Comparison of ENCODE assay signal across 8 mouse cellular contexts in genomic region chr2:165993173-165993900, GRCm38 (mm10). TPM values are rescaled to one million over a fixed set of nuclear protein-coding genes. Genes with fewer than 3 reads are reported as not detected.
DNase-seq lines count a peak whose midpoint lies in the region; ATAC-seq and TF ChIP-seq lines count a peak whose summit lies in the region.

No protein-coding gene starts in this region.

- in situ Hi-C loops in ES-E14 (cut with MboI; ENCODE audit: low sequenced_read_pairs in 2 of 2, unreplicated experiment in 2 of 2): no loop called here

- peak overlapping the region; percentile 95 for H3K9ac ChIP-seq in kidney, embryonic 16.5 days (replicated peaks; ENCODE audit: low read length)
- H3K9ac ChIP-seq in ES-E14 (ENCODE audit: insufficient read depth, low read depth, low read length, poor library complexity, severe bottlenecking): peak overlapping the region; percentile 93
- H3K9ac ChIP-seq in hindbrain, embryonic 15.5 days: peak overlapping the region; percentile 90

- under 1% methylated on average over 35 of the region's 35 CpGs for WGBS in kidney, embryonic 16.5 days
- WGBS in embryonic facial prominence, embryonic 10.5 days: 3% methylated on average over 35 of the region's 35 CpGs
- 3% methylated on average over 35 of the region's 35 CpGs for WGBS in hindbrain, embryonic 15.5 days

- no peak for ATAC-seq in kidney, embryonic 16.5 days (ENCODE audit: low FRiP score, low TSS enrichment)
- peak; percentile 75 for ATAC-seq in hindbrain, embryonic 15.5 days (ENCODE audit: low FRiP score, low read depth)

- no peaks in the 10 kb centered on the region for H3K36me3 ChIP-seq in kidney, embryonic 16.5 days (ENCODE audit: insufficient read depth, low read length)
- H3K36me3 ChIP-seq in ES-E14 (ENCODE audit: control insufficient read depth, insufficient read depth, low read length, poor library complexity, severe bottlenecking): no peaks in the 10 kb centered on the region; the same call in 1 of the 2 replicates
- peaks cover 6% of the 10 kb centered on the region for H3K36me3 ChIP-seq in embryonic facial prominence, embryonic 10.5 days (replicated peaks)
- H3K36me3 ChIP-seq in hindbrain, embryonic 15.5 days: no peaks in the 10 kb centered on the region
- H3K36me3 ChIP-seq in megakaryocyte, embryonic 14.5 days (replicated peaks; ENCODE audit: low read length): peaks cover 33% of the 10 kb centered on the region

- peaks cover 4% of the 10 kb centered on the region; the same call in 1 of the 2 replicates for H3K9me3 ChIP-seq in kidney, embryonic 16.5 days (ENCODE audit: low read length)
- H3K9me3 ChIP-seq in ES-E14 (ENCODE audit: control insufficient read depth, insufficient read depth, low read depth, low read length): no peaks in the 10 kb centered on the region
- no peaks in the 10 kb centered on the region for H3K9me3 ChIP-seq in embryonic facial prominence, embryonic 10.5 days
- no peaks in the 10 kb centered on the region for H3K9me3 ChIP-seq in hindbrain, embryonic 15.5 days
- no peaks in the 10 kb centered on the region for H3K9me3 ChIP-seq in megakaryocyte, embryonic 14.5 days

- peak overlapping the region; percentile 86 for H3K4me2 ChIP-seq in kidney, embryonic 16.5 days (replicated peaks; ENCODE audit: low read depth, low read length)
- peak overlapping the region; percentile 91 for H3K4me2 ChIP-seq in hindbrain, embryonic 15.5 days

- H3K27ac ChIP-seq in kidney, embryonic 16.5 days (ENCODE audit: low read length): peak overlapping the region; percentile 87
- peak overlapping the region; percentile 83 for H3K27ac ChIP-seq in ES-E14 (ENCODE audit: insufficient read depth, low read depth, low read length, poor library complexity, severe bottlenecking)
- H3K27ac ChIP-seq in embryonic facial prominence, embryonic 10.5 days (replicated peaks): peak overlapping the region; percentile 94
- peak overlapping the region; percentile 87 for H3K27ac ChIP-seq in hindbrain, embryonic 15.5 days (replicated peaks)

- DNase-seq in kidney, postnatal 14 days: no peak
- DNase-seq in ES-E14 (ENCODE audit: low read depth, low spot score): no peak
- DNase-seq in embryonic facial prominence, embryonic 10.5 days (ENCODE audit: low spot score): peak; percentile 42
- DNase-seq in testis, postnatal 14 days (ENCODE audit: low spot score): peak; percentile 43
- no peak for DNase-seq in left cerebral cortex, adult 11 months (ENCODE audit: low spot score)

- H3K4me3 ChIP-seq in kidney, embryonic 16.5 days (ENCODE audit: low read length): peak overlapping the region; percentile 93
- H3K4me3 ChIP-seq in ES-E14 (ENCODE audit: insufficient read depth in 1 of 2, low read depth in 1 of 2, low read length in 2 of 2, poor library complexity in 1 of 2, severe bottlenecking in 1 of 2): peak overlapping the region; percentile 82 to 99
- H3K4me3 ChIP-seq in embryonic facial prominence, embryonic 10.5 days: peak overlapping the region; percentile 84
- H3K4me3 ChIP-seq in hindbrain, embryonic 15.5 days: peak overlapping the region; percentile 96
- peak overlapping the region; percentile 100 for H3K4me3 ChIP-seq in megakaryocyte, embryonic 14.5 days (replicated peaks)

- no peaks in the 10 kb centered on the region for H3K27me3 ChIP-seq in kidney, embryonic 16.5 days (ENCODE audit: insufficient read depth, low read length)
- no peaks in the 10 kb centered on the region for H3K27me3 ChIP-seq in embryonic facial prominence, embryonic 10.5 days (replicated peaks; ENCODE audit: low read depth, poor library complexity, severe bottlenecking)
- H3K27me3 ChIP-seq in hindbrain, embryonic 15.5 days: no peaks in the 10 kb centered on the region
- H3K27me3 ChIP-seq in megakaryocyte, embryonic 14.5 days (replicated peaks): no peaks in the 10 kb centered on the region

- H3K4me1 ChIP-seq in kidney, embryonic 16.5 days (ENCODE audit: insufficient read depth, low read length): peaks cover 29% of the 10 kb centered on the region
- H3K4me1 ChIP-seq in ES-E14 (ENCODE audit: control insufficient read depth in 2 of 2, insufficient read depth in 2 of 2, low read length in 2 of 2, poor library complexity in 1 of 2): peaks cover 5 to 11% of the 10 kb centered on the region in 2 experiments; a peak in 3 of 4 replicates
- H3K4me1 ChIP-seq in embryonic facial prominence, embryonic 10.5 days: peaks cover 30% of the 10 kb centered on the region
- H3K4me1 ChIP-seq in hindbrain, embryonic 15.5 days (replicated peaks): peaks cover 14% of the 10 kb centered on the region
- H3K4me1 ChIP-seq in megakaryocyte, embryonic 14.5 days: peaks cover 79% of the 10 kb centered on the region

TF ChIP-seq in ES-E14, 5 proteins besides CTCF, POLR2A, EP300 and RAD21:
- no peak for TF ChIP-seq ZNF384 (IDR thresholded peaks at IDR 0.05; ENCODE audit: low read depth, low read length)
- no peak for TF ChIP-seq ZC3H11A (IDR thresholded peaks at IDR 0.05; ENCODE audit: borderline replicate concordance, low read depth, low read length)
- TF ChIP-seq MAFK (IDR thresholded peaks at IDR 0.05; ENCODE audit: insufficient read depth, low read depth, low read length): no peak
- no peak for TF ChIP-seq CHD2 (IDR thresholded peaks at IDR 0.05; ENCODE audit: low read depth, low read length)
- TF ChIP-seq HCFC1 (IDR thresholded peaks at IDR 0.05; ENCODE audit: borderline replicate concordance, insufficient read depth, low read length): no peak

RNA-seq across cellular contexts. Expression of gene Ncoa3, which starts 0.9 kb away (rescaled TPM):
- polyA plus RNA-seq in kidney, embryonic 16.5 days (2015; fragmentation: Nextera tagmentation; extraction: Ambion mirVana): 19.1 and 22.8 TPM in 2 replicates
- total RNA-seq in ES-E14 (2012; rRNA removed): 73.6 and 83.4 TPM in 2 replicates
- 16.0 TPM in 2 replicates for polyA plus RNA-seq in embryonic facial prominence, embryonic 10.5 days (2016; fragmentation: Nextera tagmentation; extraction: Ambion mirVana)
- polyA plus RNA-seq in hindbrain, embryonic 15.5 days (2015; fragmentation: Nextera tagmentation; extraction: Ambion mirVana): 14.0 and 15.1 TPM in 2 replicates
- 22.7 and 35.4 TPM in 2 replicates for polyA plus RNA-seq in megakaryocyte, embryonic 14.5 days (2012; ENCODE audit: insufficient read depth, low replicate concordance)

Comparison
In these comparisons a context has a peak if more than half of its experiments do, and no peak if none do; other contexts are left out.
1. DNase-seq: peak in embryonic facial prominence, embryonic 10.5 days (single experiment) and testis, postnatal 14 days (single experiment); none in kidney, postnatal 14 days (single experiment), ES-E14 (single experiment) and left cerebral cortex, adult 11 months (single experiment).
2. Peak in every context shown above with its lines, with median percentiles within 50 percentile points of each other: H3K27ac ChIP-seq, H3K4me3 ChIP-seq and H3K9ac ChIP-seq.